Mouse (Mus musculus) kidney, postnatal 10 days (tissue): ENCODE data around the gene Klhl20.
"Not testable (repeated sequence)": the region's sequence is repeated elsewhere in the genome, so short reads cannot be mapped to it uniquely, and the experiment has no call there.

Experiments used
- DNase-seq: peaks from one replicate; pipeline ENCODE4 v3.0.0; 2021; ENCODE audit warnings: mixed read lengths

Klhl20 gene

GRCm38 (mm10) chr1:161130726-161131664 lies at the start of gene Klhl20:
Klhl20 (minus strand) TSS chr1:161131511.
- DNase-seq = peak; percentile 96

GRCm38 (mm10) chr1:161180674-161181073 lies 49.4 kb upstream of the Klhl20 start:
- peak; percentile 59 for DNase-seq

- peak; percentile 86 for DNase-seq
Observed at GRCm38 (mm10) chr1:161170651-161171050, 39.3 kb upstream of the Klhl20 start.

DNA sequence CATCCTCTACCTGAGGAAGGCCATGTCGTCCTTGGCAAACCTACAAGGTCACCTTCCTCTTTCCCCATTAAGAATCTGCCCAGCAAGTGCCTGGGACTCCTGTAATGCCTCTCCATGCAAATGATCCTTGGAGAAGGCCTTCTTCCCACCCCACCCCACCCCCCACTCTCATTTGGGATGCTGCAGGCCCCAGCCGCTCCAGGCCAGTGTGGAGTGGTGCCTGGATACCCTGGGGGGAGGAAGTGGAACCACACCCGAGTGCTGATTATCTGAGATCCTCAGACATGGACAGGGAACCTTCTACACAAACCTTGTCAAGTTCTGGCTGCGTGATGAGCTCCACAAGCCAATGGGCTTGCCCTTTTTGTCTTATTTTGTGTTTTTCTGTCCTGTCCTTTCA lies 29.0 kb upstream of the Klhl20 start:
- no peak for DNase-seq

- no peak for DNase-seq
Observed at GRCm38 (mm10) chr1:161159214-161159613, 27.9 kb upstream of the Klhl20 start, which contains the start of gene Tex50. Tex50 (minus strand) TSS chr1:161159314.

- DNase-seq = no peak
Observed at GRCm38 (mm10) chr1:161156546-161156945, 25.2 kb upstream of the Klhl20 start.

- DNase-seq = no peak
Observed at GRCm38 (mm10) chr1:161151098-161151497, 19.8 kb upstream of the Klhl20 start.

DNA sequence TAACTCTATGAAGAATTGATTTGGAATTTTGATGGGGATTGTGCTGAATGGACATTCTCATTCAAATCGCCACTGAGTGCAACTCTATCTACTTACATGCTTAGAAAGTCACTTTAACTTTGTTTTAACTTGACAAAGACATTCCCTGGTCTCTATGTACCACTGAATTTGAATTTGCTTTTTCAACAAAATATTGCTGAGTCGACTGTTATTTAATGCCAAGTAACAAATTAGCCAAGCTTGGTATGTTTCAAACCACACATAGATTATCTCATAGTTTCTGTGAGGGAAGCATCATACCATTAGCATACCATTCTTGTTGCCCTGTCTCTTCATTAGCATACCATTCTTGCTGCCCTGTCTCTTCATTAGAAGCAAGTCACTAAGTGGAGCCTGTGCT lies 16.6 kb upstream of the Klhl20 start:
- DNase-seq = no peak

GRCm38 (mm10) chr1:161145611-161146010 lies 14.3 kb upstream of the Klhl20 start:
- DNase-seq = not testable (repeated sequence)

GRCm38 (mm10) chr1:161143216-161143615 lies 11.9 kb upstream of the Klhl20 start:
- DNase-seq = no peak

DNA sequence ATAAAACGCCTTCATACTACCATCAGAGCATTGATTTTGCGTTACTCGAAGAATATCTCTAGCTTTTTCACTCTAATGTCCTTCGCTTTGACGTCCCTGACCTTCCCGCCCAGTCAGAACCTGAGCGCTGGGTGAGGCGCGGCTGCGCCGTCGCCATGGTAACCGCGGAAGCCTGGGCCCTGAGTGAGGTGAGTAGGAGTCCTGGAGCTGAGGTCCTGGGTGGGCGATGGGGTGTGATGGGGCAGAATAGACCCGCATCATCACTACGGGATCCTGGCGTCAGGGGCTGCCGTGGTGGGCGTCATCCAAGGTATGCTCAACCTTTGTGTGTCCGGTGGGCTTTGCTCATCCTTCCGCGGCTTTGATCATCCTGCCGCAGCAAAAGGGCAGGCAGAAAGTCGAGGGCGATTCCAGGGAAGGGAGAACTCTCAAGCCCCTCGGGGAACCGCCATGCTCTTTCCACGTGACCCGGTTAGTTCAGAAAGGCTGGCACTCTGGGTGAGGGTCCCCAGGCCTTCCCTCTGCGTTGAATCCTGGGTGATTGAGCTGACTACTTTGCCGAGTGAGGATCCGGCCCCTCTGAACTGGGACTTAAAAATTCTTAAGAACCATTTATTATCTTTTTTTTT lies 11.3 kb upstream of the Klhl20 start, which contains the start of gene Ankrd45:
TSS of gene Ankrd45 (plus strand) at position 161 of the 629 bp plus-strand sequence.
- peak; percentile 76 for DNase-seq

- DNase-seq = no peak
Observed at GRCm38 (mm10) chr1:161140026-161140762, 8.9 kb upstream of the Klhl20 start.

- DNase-seq = no peak
Observed at GRCm38 (mm10) chr1:161139496-161139895, 8.2 kb upstream of the Klhl20 start.

DNA sequence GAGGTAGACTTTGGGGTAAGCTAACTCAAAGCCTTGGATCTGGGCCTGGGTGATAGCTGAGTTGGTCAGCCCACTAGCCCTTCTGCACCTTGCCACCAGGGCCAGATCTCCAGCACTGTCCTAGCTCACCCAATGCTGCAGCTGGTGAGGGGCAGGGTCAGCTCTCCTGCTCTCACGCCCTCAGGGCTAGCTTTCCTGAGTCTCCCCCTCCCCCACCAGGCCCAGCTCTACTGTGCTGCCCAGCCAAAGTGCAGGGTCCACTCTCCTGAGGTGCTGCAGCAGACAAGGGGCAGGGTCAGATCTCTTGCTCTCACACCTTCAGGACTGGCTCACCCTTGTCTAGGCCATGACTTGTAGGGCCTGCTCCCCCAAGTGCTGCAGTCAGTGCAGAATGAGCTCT lies 4.8 kb downstream of the Klhl20 start:
- peak; percentile 63 for DNase-seq

DNA sequence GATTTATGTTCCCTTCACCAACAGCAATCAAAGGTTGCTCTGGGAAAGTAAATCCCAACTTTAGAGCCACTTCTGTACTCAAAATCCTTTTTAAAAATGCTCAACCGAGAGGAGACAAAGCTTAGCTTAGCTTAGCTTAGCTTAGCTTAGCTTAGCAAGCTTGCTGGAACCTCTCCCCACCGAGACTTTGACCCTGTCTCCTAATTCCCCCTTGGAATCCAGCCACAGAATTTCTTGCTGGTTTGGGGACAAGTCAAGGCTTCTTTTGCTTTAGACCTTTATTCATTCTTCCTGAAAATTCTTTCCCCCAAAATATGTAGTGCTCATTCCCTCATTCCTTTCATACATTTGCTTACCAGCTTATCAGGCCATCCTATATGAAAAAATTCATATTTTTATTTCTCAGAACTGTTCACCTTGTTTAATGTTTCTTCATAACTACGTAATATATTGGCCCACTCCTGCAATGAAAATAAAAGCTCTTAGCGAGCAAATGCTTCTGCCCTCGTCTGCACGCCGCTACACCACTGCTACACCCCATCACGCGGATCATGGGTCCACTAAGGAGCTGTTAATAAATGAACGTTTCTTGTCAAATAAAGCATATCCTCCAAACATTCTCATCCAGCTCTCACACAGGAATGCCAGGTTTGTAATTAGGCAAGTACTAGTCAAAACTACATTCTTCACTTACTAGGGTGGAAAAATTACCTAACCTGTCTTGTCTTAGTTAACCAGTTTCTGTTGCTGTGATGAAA lies 8.5 kb downstream of the Klhl20 start:
- DNase-seq = peak; percentile 39

- no peak for DNase-seq
Observed at GRCm38 (mm10) chr1:161114591-161114990, 16.7 kb downstream of the Klhl20 start.

GRCm38 (mm10) chr1:161109216-161109615 lies 22.1 kb downstream of the Klhl20 start:
- peak; percentile 42 for DNase-seq

GRCm38 (mm10) chr1:161103842-161104241 lies 27.5 kb downstream of the Klhl20 start:
- no peak for DNase-seq

GRCm38 (mm10) chr1:161099721-161100405 lies 31.4 kb downstream of the Klhl20 start:
- DNase-seq = no peak

DNA sequence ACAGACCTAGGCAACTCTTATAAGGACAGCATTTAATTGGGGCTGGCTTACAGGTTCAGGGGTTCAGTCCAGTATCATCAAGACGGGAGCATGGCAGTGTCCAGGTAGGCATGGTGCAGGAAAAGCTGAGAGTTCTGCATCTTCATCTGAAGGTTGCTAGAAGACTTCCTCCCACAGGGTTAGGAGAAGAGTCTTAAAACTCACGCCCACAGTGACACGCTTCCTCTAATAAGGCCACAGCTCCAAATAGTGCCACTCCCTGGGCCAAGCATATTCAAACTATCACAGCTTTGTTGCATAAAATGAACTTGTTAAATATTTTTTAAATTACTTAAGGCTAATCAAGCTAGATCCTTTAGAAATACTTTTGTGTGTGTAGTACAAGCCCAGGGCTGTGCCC lies 54.1 kb downstream of the Klhl20 start:
- DNase-seq = no peak

GRCm38 (mm10) chr1:161076238-161076637 lies 55.1 kb downstream of the Klhl20 start:
- DNase-seq = peak; percentile 53

DNA sequence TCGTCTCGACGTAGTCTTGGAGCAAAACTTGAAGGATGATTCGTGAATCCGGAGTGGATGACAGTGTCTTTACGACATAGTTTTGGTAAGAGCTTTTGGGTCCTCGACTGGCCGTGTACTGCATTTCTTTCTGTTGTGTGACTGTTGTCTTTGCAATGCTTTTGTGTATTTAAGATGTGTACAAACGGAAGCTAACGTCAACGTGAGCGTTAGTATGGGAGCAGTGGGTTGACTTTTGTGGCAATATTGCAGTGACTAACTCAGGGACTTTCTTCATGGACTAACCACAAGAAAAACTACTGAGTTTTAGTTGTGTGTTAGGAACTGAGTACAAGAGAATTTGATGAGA lies 60.1 kb downstream of the Klhl20 start:
- no peak for DNase-seq
